Mouse (Mus musculus): ENCODE measurements around the gene Wbp11. TPM values are rescaled to one million over a fixed set of nuclear protein-coding genes. Genes with fewer than 3 reads are reported as not detected.
A peak's percentile ranks its signal among the peaks of the same experiment; 100 is the strongest.

Wbp11 gene
- polyA plus RNA-seq, 1 experiment from 2014 or later = 67.7 TPM

- POLR2A ChIA-PET = no interaction called here
- ATAC-seq = no peak
- in situ Hi-C loops (cut with MboI; ENCODE audit: low pct_unique_long_range_greater_than_20kb) = no loop called here
- CTCF ChIA-PET = no interaction called here
- H3K27me3 ChIP-seq = no peaks in the 10 kb centered on the region
- no peak for TF ChIP-seq CTCF (IDR thresholded peaks at IDR 0.05)
- DNase-seq (ENCODE audit: low read depth, low spot score) = no peak
These were observed 17.9 kb upstream of the Wbp11 start for GRCm38 (mm10) chr6:136845706-136846480.

- POLR2A ChIA-PET = no interaction called here
- CTCF ChIA-PET = interaction anchor here (0.7 kb wide), 1 partner anchor 16 kb away, joined by 3 read pairs; no protein-coding TSS in a partner anchor
- DNase-seq (ENCODE audit: low read depth, low spot score) (no peak), ATAC-seq (no peak)
- no peak for TF ChIP-seq CTCF (IDR thresholded peaks at IDR 0.05)
- H3K27me3 ChIP-seq = no peaks in the 10 kb centered on the region
- in situ Hi-C loops (cut with MboI; ENCODE audit: low pct_unique_long_range_greater_than_20kb) = no loop called here
These were observed 16.9 kb upstream of the Wbp11 start for GRCm38 (mm10) chr6:136844903-136845302.

GRCm38 (mm10) chr6:136837323-136837722 lies 9.3 kb upstream of the Wbp11 start:
- H3K27me3 ChIP-seq = no peaks in the 10 kb centered on the region
- DNase-seq (ENCODE audit: low read depth, low spot score) = no peak
- no peak for ATAC-seq
- in situ Hi-C loops (cut with MboI; ENCODE audit: low pct_unique_long_range_greater_than_20kb) = no loop called here
- no peak for TF ChIP-seq CTCF (IDR thresholded peaks at IDR 0.05)
- POLR2A ChIA-PET = interaction anchor here (0.6 to 1.4 kb wide), 2 partner anchors 27 to 33 kb away, joined by 3 to 8 read pairs; partner anchors contain the start of gene Hist4h4
- CTCF ChIA-PET = no interaction called here

GRCm38 (mm10) chr6:136835352-136835751 lies 7.3 kb upstream of the Wbp11 start, which contains the start of gene Smco3:
TSS of gene Smco3 (minus strand) at chr6:136835452.
- no peaks in the 10 kb centered on the region for H3K27me3 ChIP-seq
- ATAC-seq = no peak
- POLR2A ChIA-PET = interaction anchor here (2.5 kb wide), 1 partner anchor 31 kb away, joined by 12 read pairs; the partner anchor contains the start of gene Hist4h4
- in situ Hi-C loops (cut with MboI; ENCODE audit: low pct_unique_long_range_greater_than_20kb) = no loop called here
- CTCF ChIA-PET = interaction anchor here (0.7 to 1.0 kb wide), 2 partner anchors 20 to 30 kb away, joined by 3 read pairs; no protein-coding TSS in a partner anchor
- DNase-seq (ENCODE audit: low read depth, low spot score) = no peak
- no peak for TF ChIP-seq CTCF (IDR thresholded peaks at IDR 0.05)

- ATAC-seq (no peak), DNase-seq (ENCODE audit: low read depth, low spot score) (no peak)
- TF ChIP-seq CTCF (IDR thresholded peaks at IDR 0.05) = no peak
- ChIA-PET CTCF (interaction anchor here (1.0 to 2.2 kb wide), 5 partner anchors 9 to 149 kb away, joined by 3 to 6 read pairs (median 4); partner anchors contain the start of gene Hist4h4), POLR2A (interaction anchor here (0.6 to 2.4 kb wide), 2 partner anchors 23 to 28 kb away, joined by 3 to 10 read pairs; partner anchors contain the start of gene Hist4h4)
- in situ Hi-C loops (cut with MboI; ENCODE audit: low pct_unique_long_range_greater_than_20kb) = no loop called here
- H3K27me3 ChIP-seq = no peaks in the 10 kb centered on the region
These were observed 3.7 kb upstream of the Wbp11 start for GRCm38 (mm10) chr6:136831712-136832111.

GRCm38 (mm10) chr6:136828681-136829080 lies 648 bp upstream of the Wbp11 start:
- no peaks in the 10 kb centered on the region for H3K27me3 ChIP-seq
- ATAC-seq (no peak), DNase-seq (ENCODE audit: low read depth, low spot score) (no peak)
- ChIA-PET CTCF (no interaction called here), POLR2A (interaction anchor here (2.5 kb wide), 1 partner anchor 24 kb away, joined by 18 read pairs; the partner anchor contains the start of gene Hist4h4)
- TF ChIP-seq CTCF (IDR thresholded peaks at IDR 0.05) = no peak
- in situ Hi-C loops (cut with MboI; ENCODE audit: low pct_unique_long_range_greater_than_20kb) = no loop called here

- in situ Hi-C loops (cut with MboI; ENCODE audit: low pct_unique_long_range_greater_than_20kb) = no loop called here
- ChIA-PET POLR2A (interaction anchor here (2.5 kb wide), 1 partner anchor 23 kb away, joined by 18 read pairs; the partner anchor contains the start of gene Hist4h4), CTCF (no interaction called here)
- DNase-seq (ENCODE audit: low read depth, low spot score) = no peak
- no peak for TF ChIP-seq CTCF (IDR thresholded peaks at IDR 0.05)
- H3K27me3 ChIP-seq = no peaks in the 10 kb centered on the region
- ATAC-seq = peak; percentile 32
These were observed 535 bp downstream of the Wbp11 start, which contains the start of gene BC049715 for GRCm38 (mm10) chr6:136827516-136827880. TSS of gene BC049715 (plus strand) at chr6:136827626.

- in situ Hi-C loops (cut with MboI; ENCODE audit: low pct_unique_long_range_greater_than_20kb) = no loop called here
- H3K27me3 ChIP-seq = no peaks in the 10 kb centered on the region
- ChIA-PET POLR2A (interaction anchor here (2.5 kb wide), 1 partner anchor 22 kb away, joined by 18 read pairs; the partner anchor contains the start of gene Hist4h4), CTCF (no interaction called here)
- ATAC-seq (no peak), DNase-seq (ENCODE audit: low read depth, low spot score) (no peak)
- TF ChIP-seq CTCF (IDR thresholded peaks at IDR 0.05) = no peak
These were observed 917 bp downstream of the Wbp11 start for GRCm38 (mm10) chr6:136827116-136827515.

- DNase-seq (ENCODE audit: low read depth, low spot score) = no peak
- H3K27me3 ChIP-seq = no peaks in the 10 kb centered on the region
- no peak for TF ChIP-seq CTCF (IDR thresholded peaks at IDR 0.05)
- in situ Hi-C loops (cut with MboI; ENCODE audit: low pct_unique_long_range_greater_than_20kb) = loop anchor here (25.0 kb wide), 2 partner anchors 912 to 1763 kb away; partner anchors contain the start of genes Gprc5a and Strap
- POLR2A ChIA-PET = no interaction called here
- CTCF ChIA-PET = no interaction called here
- ATAC-seq = no peak
These were observed 3.0 kb downstream of the Wbp11 start for GRCm38 (mm10) chr6:136824987-136825386.

GRCm38 (mm10) chr6:136821086-136821485 lies 6.9 kb downstream of the Wbp11 start:
- TF ChIP-seq CTCF (IDR thresholded peaks at IDR 0.05) = no peak
- DNase-seq (ENCODE audit: low read depth, low spot score) (no peak), ATAC-seq (no peak)
- in situ Hi-C loops (cut with MboI; ENCODE audit: low pct_unique_long_range_greater_than_20kb) = loop anchor here (25.0 kb wide), 2 partner anchors 916 to 1759 kb away; partner anchors contain the start of genes Gprc5a and Strap
- ChIA-PET CTCF (no interaction called here), POLR2A (no interaction called here)
- no peaks in the 10 kb centered on the region for H3K27me3 ChIP-seq

GRCm38 (mm10) chr6:136820381-136820780 lies 7.7 kb downstream of the Wbp11 start:
- POLR2A ChIA-PET = no interaction called here
- DNase-seq (ENCODE audit: low read depth, low spot score) = no peak
- no peak for TF ChIP-seq CTCF (IDR thresholded peaks at IDR 0.05)

More at GRCm38 (mm10) chr6:136820381-136820780, 7.7 kb downstream of the Wbp11 start:
- in situ Hi-C loops (cut with MboI; ENCODE audit: low pct_unique_long_range_greater_than_20kb) = loop anchor here (25.0 kb wide), 2 partner anchors 917 to 1758 kb away; partner anchors contain the start of genes Gprc5a and Strap
- no peaks in the 10 kb centered on the region for H3K27me3 ChIP-seq
- ATAC-seq = no peak
- CTCF ChIA-PET = no interaction called here
